Mouse (Mus musculus) small intestine, adult 2 months (tissue): ENCODE data around the gene Bex4.

Experiments
- CTCF ChIP-seq: fragments of 200-500 bp; IDR thresholded peaks from 2 replicates; pipeline ENCODE4 v1.5.1; 2012; ENCODE audit warnings: low read depth, mild to moderate bottlenecking, control low read depth, inconsistent platforms, low read length, moderate library complexity, mixed read lengths; ENCODE audit not compliant: insufficient replicate concordance, insufficient read length; ENCODE audit errors: extremely low read depth
- POLR2A ChIP-seq: fragments of 200-500 bp; IDR thresholded peaks from 2 replicates; pipeline ENCODE4 v1.6.1; 2012; ENCODE audit warnings: low read depth, mild to moderate bottlenecking, control low read depth, inconsistent platforms, low read length, moderate library complexity

- no peak for TF ChIP-seq CTCF
- TF ChIP-seq POLR2A: no peak
These were observed 11.6 kb upstream of the Bex4 start for GRCm38 (mm10) chrX:136127038-136127743.
